8 mouse cellular contexts compared by ENCODE assay signal in genomic region chr11:45944643-45945156, GRCm38 (mm10). TPM values are rescaled to one million over a fixed set of nuclear protein-coding genes. Genes with fewer than 3 reads are reported as not detected.
DNase-seq lines count a peak whose midpoint lies in the region; ATAC-seq and TF ChIP-seq lines count a peak whose summit lies in the region.

Lsm11 (minus strand) TSS chr11:45944935.

- no peaks in the 10 kb centered on the region for H3K27me3 ChIP-seq in heart, embryonic 11.5 days (ENCODE audit: control insufficient read depth, insufficient read depth, low read length)
- no peaks in the 10 kb centered on the region for H3K27me3 ChIP-seq in kidney, embryonic 16.5 days (ENCODE audit: insufficient read depth, low read length)
- H3K27me3 ChIP-seq in liver, adult 2 months (ENCODE audit: control insufficient read depth, insufficient read depth, low read length), result no peaks in the 10 kb centered on the region
- no peaks in the 10 kb centered on the region for H3K27me3 ChIP-seq in myocyte (ENCODE audit: control insufficient read depth, insufficient read depth, insufficient read length)
- H3K27me3 ChIP-seq in splenic B cell, adult 2 months (ENCODE audit: control insufficient read depth, insufficient read depth, low read length, poor library complexity, severe bottlenecking), result no peaks in the 10 kb centered on the region

- H3K27ac ChIP-seq in bone marrow macrophage, adult 2 months (ENCODE audit: insufficient read depth, low read depth, low read length), result no peak within 1 kb of the TSS
- H3K27ac ChIP-seq in embryonic fibroblast, embryonic 13.5 days (ENCODE audit: insufficient read depth, low read length), result no peak within 1 kb of the TSS
- H3K27ac ChIP-seq in heart, embryonic 11.5 days (ENCODE audit: low read depth, low read length), result peak within 1 kb of the TSS; percentile 65
- no peak within 1 kb of the TSS for H3K27ac ChIP-seq in kidney, embryonic 16.5 days (ENCODE audit: low read length)
- no peak within 1 kb of the TSS for H3K27ac ChIP-seq in liver, adult 2 months (replicated peaks; ENCODE audit: insufficient read depth, low read depth, low read length)

- DNase-seq in A20 (ENCODE audit: low read depth, low spot score), result peak; percentile 97
- peak; percentile 80 for DNase-seq in liver, adult 2 months (ENCODE audit: extremely low read depth, low read depth, low spot score)
- DNase-seq in splenic B cell, adult 2 months (ENCODE audit: low read depth, low spot score), result peak; percentile 98

- TF ChIP-seq POLR2A in bone marrow macrophage, adult 2 months (IDR thresholded peaks at IDR 0.05; ENCODE audit: borderline replicate concordance, low read depth, low read length), result no peak
- TF ChIP-seq POLR2A in embryonic fibroblast, embryonic 13.5 days (IDR thresholded peaks at IDR 0.05; ENCODE audit: low read depth, low read length), result no peak; the same call in 1 of the 2 replicates
- TF ChIP-seq POLR2A in liver, adult 2 months (IDR thresholded peaks at IDR 0.05; ENCODE audit: extremely low read depth, insufficient read depth, low read length), result no peak
- TF ChIP-seq POLR2A in myocyte (IDR thresholded peaks at IDR 0.05; ENCODE audit: insufficient read length, low read depth), result peak; percentile 40

- H3K79me2 ChIP-seq in liver, adult 2 months (ENCODE audit: control insufficient read depth, insufficient read depth, low read length), result no peaks in the 10 kb centered on the region
- H3K79me2 ChIP-seq in myocyte (ENCODE audit: control insufficient read depth, insufficient read depth), result peaks cover 16% of the 10 kb centered on the region

- peak within 1 kb of the TSS; percentile 93 for H3K4me2 ChIP-seq in heart, embryonic 11.5 days
- peak within 1 kb of the TSS; percentile 94 for H3K4me2 ChIP-seq in kidney, embryonic 16.5 days (replicated peaks; ENCODE audit: low read depth, low read length)
- peak within 1 kb of the TSS; percentile 81 for H3K4me2 ChIP-seq in myocyte (ENCODE audit: low read depth)

- peak within 1 kb of the TSS; percentile 93 for H3K9ac ChIP-seq in heart, embryonic 11.5 days (ENCODE audit: low read depth, low read length)
- peak within 1 kb of the TSS; percentile 90 for H3K9ac ChIP-seq in kidney, embryonic 16.5 days (replicated peaks; ENCODE audit: low read length)
- peak within 1 kb of the TSS; percentile 90 for H3K9ac ChIP-seq in liver, adult 2 months (ENCODE audit: low read depth, low read length)

- peak within 1 kb of the TSS; percentile 92 for H3K4me3 ChIP-seq in bone marrow macrophage, adult 2 months (ENCODE audit: insufficient read depth, low read length)
- H3K4me3 ChIP-seq in embryonic fibroblast, embryonic 13.5 days (ENCODE audit: insufficient read depth, low read length), result peak within 1 kb of the TSS; percentile 84
- H3K4me3 ChIP-seq in heart, embryonic 11.5 days (ENCODE audit: low read depth, low read length), result peak within 1 kb of the TSS; percentile 83
- peak within 1 kb of the TSS; percentile 80 for H3K4me3 ChIP-seq in kidney, embryonic 16.5 days (ENCODE audit: low read length)
- H3K4me3 ChIP-seq in liver, adult 2 months (ENCODE audit: insufficient read depth, low read depth, low read length), result peak within 1 kb of the TSS; percentile 93
- H3K4me3 ChIP-seq in myocyte, result peak within 1 kb of the TSS; percentile 51

- peaks cover 9% of the 10 kb centered on the region for H3K4me1 ChIP-seq in bone marrow macrophage, adult 2 months (ENCODE audit: control insufficient read depth, insufficient read depth, low read length)
- peaks cover 5% of the 10 kb centered on the region for H3K4me1 ChIP-seq in embryonic fibroblast, embryonic 13.5 days (ENCODE audit: control insufficient read depth, insufficient read depth, low read length)
- H3K4me1 ChIP-seq in heart, embryonic 11.5 days (ENCODE audit: control insufficient read depth, insufficient read depth, low read length), result peaks cover 12% of the 10 kb centered on the region
- H3K4me1 ChIP-seq in kidney, embryonic 16.5 days (ENCODE audit: insufficient read depth, low read length), result peaks cover 8% of the 10 kb centered on the region
- H3K4me1 ChIP-seq in liver, adult 2 months (ENCODE audit: control insufficient read depth, insufficient read depth, low read length), result peaks cover 8% of the 10 kb centered on the region

- peak within 1 kb of the TSS; percentile 54 for H3ac ChIP-seq in myocyte (ENCODE audit: control insufficient read depth, insufficient read length)

- TF ChIP-seq CTCF in bone marrow macrophage, adult 2 months (IDR thresholded peaks at IDR 0.05; ENCODE audit: low read depth, low read length), result peak; percentile 82
- TF ChIP-seq CTCF in embryonic fibroblast, embryonic 13.5 days (IDR thresholded peaks at IDR 0.05; ENCODE audit: borderline replicate concordance, insufficient read depth, low read length), result peak; percentile 98
- peak; percentile 99 for TF ChIP-seq CTCF in liver, adult 2 months (IDR thresholded peaks at IDR 0.05; ENCODE audit: low read depth, low read length)

- ATAC-seq in heart, embryonic 11.5 days (replicated peaks; ENCODE audit: insufficient number of reproducible peaks, low FRiP score, low TSS enrichment), result peak; percentile 85
- peak; percentile 91 for ATAC-seq in kidney, embryonic 16.5 days (ENCODE audit: low FRiP score, low TSS enrichment)

- H3K36me3 ChIP-seq in heart, embryonic 11.5 days (ENCODE audit: control insufficient read depth, insufficient read depth, low read length), result no peaks in the 10 kb centered on the region; the same call in 1 of the 2 replicates
- H3K36me3 ChIP-seq in kidney, embryonic 16.5 days (ENCODE audit: insufficient read depth, low read length), result peaks cover 10% of the 10 kb centered on the region
- H3K36me3 ChIP-seq in liver, adult 2 months (ENCODE audit: control insufficient read depth, insufficient read depth, low read length), result peaks cover under 1% of the 10 kb centered on the region; the same call in 1 of the 2 replicates
- H3K36me3 ChIP-seq in myocyte (ENCODE audit: control insufficient read depth, insufficient read depth), result peaks cover 11% of the 10 kb centered on the region
- H3K36me3 ChIP-seq in splenic B cell, adult 2 months (ENCODE audit: control insufficient read depth, insufficient read depth, low read length, poor library complexity, severe bottlenecking), result peaks cover 2% of the 10 kb centered on the region; the same call in 1 of the 2 replicates

- WGBS in heart, embryonic 11.5 days (ENCODE audit: insufficient replicate concordance), result under 1% methylated on average over 55 of the region's 55 CpGs
- WGBS in kidney, embryonic 16.5 days, result under 1% methylated on average over 55 of the region's 55 CpGs
- 1% methylated on average over 55 of the region's 55 CpGs for WGBS in liver, adult 2 months

- no peaks in the 10 kb centered on the region for H3K9me3 ChIP-seq in heart, embryonic 11.5 days (replicated peaks; ENCODE audit: control insufficient read depth, low read length)
- H3K9me3 ChIP-seq in kidney, embryonic 16.5 days (ENCODE audit: low read length), result no peaks in the 10 kb centered on the region

TF ChIP-seq in myocyte, 11 proteins besides CTCF, POLR2A, EP300 and RAD21:
- TF ChIP-seq MYOG (IDR thresholded peaks at IDR 0.05; ENCODE audit: control insufficient read depth in 1 of 3, insufficient read depth in 1 of 3, insufficient read length in 2 of 3, low read depth in 2 of 3) (peak in 1 of 3 experiments; percentile 52), CEBPB (IDR thresholded peaks at IDR 0.05; ENCODE audit: insufficient read depth, poor library complexity, severe bottlenecking) (no peak), REST (IDR thresholded peaks at IDR 0.05; ENCODE audit: insufficient read depth, insufficient read length) (no peak), MAX (IDR thresholded peaks at IDR 0.05; ENCODE audit: low read depth) (no peak), POLR2AphosphoS2 (IDR thresholded peaks at IDR 0.05; ENCODE audit: insufficient read length, low read depth) (peak; percentile 66), E2F4 (IDR thresholded peaks at IDR 0.05; ENCODE audit: insufficient read depth) (peak; percentile 76), TCF12 (IDR thresholded peaks at IDR 0.05; ENCODE audit: insufficient read depth, poor library complexity, severe bottlenecking) (no peak), USF1 (IDR thresholded peaks at IDR 0.05; ENCODE audit: low read depth) (no peak), SRF (IDR thresholded peaks at IDR 0.05; ENCODE audit: control insufficient read depth, insufficient read length, low read depth) (peak; percentile 56), MYOD1 (IDR thresholded peaks at IDR 0.05; ENCODE audit: control insufficient read depth in 1 of 3, insufficient read length in 2 of 3, low read depth in 2 of 3) (peak in 1 of 3 experiments; percentile 38), TCF3 (IDR thresholded peaks at IDR 0.05; ENCODE audit: insufficient read length, low read depth) (no peak)
TF ChIP-seq in myocyte: peak in this region for 5.

RNA-seq across cellular contexts. Expression of gene Lsm11, which starts in this region (rescaled TPM):
- 4.0 and 4.1 TPM in 2 replicates for polyA plus RNA-seq in bone marrow macrophage, adult 2 months (2012; ENCODE audit: insufficient read depth, insufficient read length, missing spikeins)
- polyA plus RNA-seq in embryonic fibroblast, embryonic 13.5 days (2011; ENCODE audit: insufficient read length, low read depth, missing spikeins), result 6.8 and 7.9 TPM in 2 replicates
- polyA plus RNA-seq in heart, embryonic 11.5 days (2014; fragmentation: Nextera tagmentation; extraction: Ambion mirVana), result 10.3 and 11.0 TPM in 2 replicates
- 3.9 and 4.3 TPM in 2 replicates for polyA plus RNA-seq in kidney, embryonic 16.5 days (2015; fragmentation: Nextera tagmentation; extraction: Ambion mirVana)
- 0.65 and 1.1 TPM in 2 replicates for total RNA-seq in liver, adult 2 months (2014; rRNA removed)
- 1.3 and 1.4 TPM in 2 replicates for polyA plus RNA-seq in liver, adult 2 months (2012; rRNA removed)
- polyA plus RNA-seq in myocyte (2012; fragmentation: generic; extraction: Trizol), result 5.4 TPM
